15 mouse cellular contexts compared by ENCODE assay signal in the genomic region with DNA sequence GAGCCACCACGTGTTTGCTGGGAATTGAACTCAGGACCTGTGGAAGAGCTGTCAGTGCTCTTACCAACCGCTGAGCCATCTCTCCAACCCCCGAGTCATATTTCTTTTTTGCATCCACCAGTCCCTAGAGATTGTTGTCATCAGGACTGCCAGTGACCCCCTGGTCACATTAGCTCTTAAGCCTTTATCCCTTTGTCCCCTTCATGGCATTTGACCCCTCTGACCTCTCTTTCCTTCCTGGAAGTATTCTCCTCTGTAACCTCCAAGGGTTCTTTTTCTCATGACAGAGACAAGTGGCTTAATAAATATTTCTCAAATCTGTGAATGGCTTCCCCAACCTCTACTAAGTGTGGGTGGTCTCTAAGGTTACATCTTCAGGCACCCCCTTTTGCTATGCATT. TPM values are rescaled to one million over a fixed set of nuclear protein-coding genes. Genes with fewer than 3 reads are reported as not detected.
"Had no signal": no experiment of that assay in that cellular context is flagged by ENCODE, and none has a peak within 500 bp of the region (broad histone marks: within the 10 kb centered on the region; RNA-seq: fewer than 3 reads in every experiment).

No protein-coding gene starts in this region.

- H3K9me3 ChIP-seq: liver, embryonic 13.5 days; midbrain, embryonic 13.5 days; stomach, embryonic 15.5 days had no signal

- H3K9ac ChIP-seq: liver, embryonic 13.5 days; midbrain, embryonic 13.5 days; stomach, embryonic 15.5 days had no signal

- H3K27me3 ChIP-seq: liver, embryonic 13.5 days; midbrain, embryonic 13.5 days; stomach, embryonic 15.5 days had no signal

- ATAC-seq: hindbrain, postnatal 0 days; inflammation-experienced regulatory T-cells, adult 6 months; intestine, postnatal 0 days; midbrain, embryonic 13.5 days had no signal

- DNase-seq: layer of hippocampus, postnatal 36 days; liver, embryonic 13.5 days; lung, adult 2 months; lung, postnatal 14 days; lung, postnatal 4 days; right cerebral cortex, postnatal 25 days; spleen, adult 18-20 months; thymus, postnatal 25 days had no signal

- H3K4me2 ChIP-seq: liver, embryonic 13.5 days; midbrain, embryonic 13.5 days; stomach, embryonic 15.5 days had no signal

- H3K36me3 ChIP-seq: liver, embryonic 13.5 days; midbrain, embryonic 13.5 days; stomach, embryonic 15.5 days had no signal

- H3K4me1 ChIP-seq: liver, embryonic 13.5 days; midbrain, embryonic 13.5 days; stomach, embryonic 15.5 days had no signal

- H3K4me3 ChIP-seq: left cerebral cortex, adult 2 months; liver, embryonic 13.5 days; midbrain, embryonic 13.5 days; stomach, embryonic 15.5 days had no signal

- H3K27ac ChIP-seq: hindbrain, postnatal 0 days; left cerebral cortex, adult 2 months; liver, embryonic 13.5 days; midbrain, embryonic 13.5 days; stomach, embryonic 15.5 days had no signal

RNA-seq across cellular contexts. Expression of a gene that starts 23.6 kb away (rescaled TPM):
- polyA plus RNA-seq: liver, adult 2 months had no signal
